Mouse (Mus musculus) right cerebral cortex, adult 18-20 months (tissue): Measurements from ENCODE around the gene Cisd1.

Experiments
- DNase-seq: peaks from one replicate; pipeline ENCODE4 v3.0.0; 2022; ENCODE audit warnings: mixed read lengths

Cisd1 gene

GRCm38 (mm10) chr10:71347964-71348636, 3.3 kb upstream of the Cisd1 start:
- no peak for DNase-seq

- DNase-seq = peak; percentile 99
Observed at GRCm38 (mm10) chr10:71347509-71347949, 2.8 kb upstream of the Cisd1 start, which contains the start of gene Ipmk. Ipmk (plus strand) TSS chr10:71347763.

GRCm38 (mm10) chr10:71346722-71347508, 2.2 kb upstream of the Cisd1 start:
- no peak for DNase-seq

GRCm38 (mm10) chr10:71346106-71346505, 1.4 kb upstream of the Cisd1 start:
- no peak for DNase-seq

- DNase-seq = no peak
Observed at GRCm38 (mm10) chr10:71343567-71344265, 1.0 kb downstream of the Cisd1 start.

- DNase-seq = no peak
Observed at GRCm38 (mm10) chr10:71343130-71343529, 1.6 kb downstream of the Cisd1 start.

- DNase-seq = no peak
Observed at GRCm38 (mm10) chr10:71342030-71342805, 2.5 kb downstream of the Cisd1 start.

GRCm38 (mm10) chr10:71341290-71341689, 3.5 kb downstream of the Cisd1 start:
- no peak for DNase-seq

- no peak for DNase-seq
Observed at GRCm38 (mm10) chr10:71340195-71340594, 4.6 kb downstream of the Cisd1 start.

- no peak for DNase-seq
Observed at GRCm38 (mm10) chr10:71339463-71339862, 5.3 kb downstream of the Cisd1 start.

- DNase-seq = no peak
Observed at GRCm38 (mm10) chr10:71338156-71338905, 6.4 kb downstream of the Cisd1 start.

- DNase-seq = no peak
Observed at GRCm38 (mm10) chr10:71337733-71338132, 7.0 kb downstream of the Cisd1 start.

- no peak for DNase-seq
Observed at GRCm38 (mm10) chr10:71332859-71333258, 11.9 kb downstream of the Cisd1 start.

- no peak for DNase-seq
Observed at GRCm38 (mm10) chr10:71332376-71332775, 12.4 kb downstream of the Cisd1 start.

GRCm38 (mm10) chr10:71331908-71332307, 12.8 kb downstream of the Cisd1 start:
- DNase-seq = no peak

GRCm38 (mm10) chr10:71330070-71330469, 14.7 kb downstream of the Cisd1 start:
- DNase-seq = no peak

GRCm38 (mm10) chr10:71329295-71329694, 15.5 kb downstream of the Cisd1 start:
- no peak for DNase-seq

GRCm38 (mm10) chr10:71328870-71329269, 15.9 kb downstream of the Cisd1 start:
- no peak for DNase-seq

- no peak for DNase-seq
Observed at GRCm38 (mm10) chr10:71328382-71328781, 16.4 kb downstream of the Cisd1 start.

GRCm38 (mm10) chr10:71327386-71327785, 17.4 kb downstream of the Cisd1 start:
- no peak for DNase-seq

- DNase-seq = peak; percentile 54
Observed at GRCm38 (mm10) chr10:71326789-71327188, 18.0 kb downstream of the Cisd1 start.

GRCm38 (mm10) chr10:71326123-71326522, 18.6 kb downstream of the Cisd1 start:
- no peak for DNase-seq
